Mouse (Mus musculus) liver, adult 2 months (tissue): ENCODE results near the gene Aim2. TPM values are rescaled to one million over a fixed set of nuclear protein-coding genes. Genes with fewer than 3 reads are reported as not detected.
"Not testable (repeated sequence)": the region's sequence is repeated elsewhere in the genome, so short reads cannot be mapped to it uniquely, and the experiment has no call there.

ENCODE experiments used
- DNase-seq: peaks from one replicate; pipeline ENCODE4 v3.0.0-alpha.2; 2011; ENCODE audit warnings: low read depth, low spot score; ENCODE audit errors: extremely low read depth
- H3K27ac ChIP-seq: fragments of 200-500 bp; replicated peaks from 2 replicates; pipeline ENCODE4 v1.5.1; 2012; ENCODE audit warnings: low read depth, mild to moderate bottlenecking, control low read depth, inconsistent platforms, low read length; ENCODE audit not compliant: insufficient read depth
- H3K27me3 ChIP-seq: fragments of 200-500 bp; 2 replicates; pipeline ENCODE4 v1.6.1; 2012; ENCODE audit warnings: mild to moderate bottlenecking, moderate library complexity, low read length, inconsistent platforms; ENCODE audit not compliant: control insufficient read depth, insufficient read depth
- H3K36me3 ChIP-seq: fragments of 200-500 bp; 2 replicates; pipeline ENCODE4 v1.6.1; 2012; ENCODE audit warnings: low read length, inconsistent platforms; ENCODE audit not compliant: control insufficient read depth, insufficient read depth
- H3K4me1 ChIP-seq: fragments of 200-500 bp; 2 replicates; pipeline ENCODE4 v1.6.1; 2011; ENCODE audit warnings: low read length; ENCODE audit not compliant: control insufficient read depth, insufficient read depth
- H3K4me3 ChIP-seq: fragments of 200-500 bp; 2 replicates; pipeline ENCODE4 v1.5.1; 2011; ENCODE audit warnings: low read depth, mild to moderate bottlenecking, control low read depth, low read length, moderate library complexity; ENCODE audit not compliant: insufficient read depth
- H3K79me2 ChIP-seq: fragments of 200-500 bp; 2 replicates; pipeline ENCODE4 v1.6.1; 2012; ENCODE audit warnings: inconsistent platforms, mild to moderate bottlenecking, low read length, moderate library complexity; ENCODE audit not compliant: control insufficient read depth, insufficient read depth
- H3K9ac ChIP-seq: fragments of 200-500 bp; 2 replicates; pipeline ENCODE4 v1.6.1; 2012; ENCODE audit warnings: low read depth, mild to moderate bottlenecking, control low read depth, inconsistent platforms, low read length
- CTCF ChIP-seq: fragments of 200-500 bp; IDR thresholded peaks from 2 replicates; pipeline ENCODE4 v1.5.1; 2011; ENCODE audit warnings: low read depth, low read length, control low read depth
- POLR2A ChIP-seq: fragments of 200-500 bp; IDR thresholded peaks from 2 replicates; pipeline ENCODE4 v1.6.1; 2011; ENCODE audit warnings: low read length, control low read depth; ENCODE audit not compliant: insufficient read depth; ENCODE audit errors: extremely low read depth
- WGBS: fragments of 180-500 bp; shearing (Covaris S2); methylation state at CpG from one replicate; pipeline ENCODE4 v1.1.7; 2018; 5-methylcytosine and 5-hydroxymethylcytosine counted together
- polyA plus RNA-seq: library from polyadenylated mRNA; depleted of rRNA; stranded (reverse); fragments of >200 nt; gene quantifications from 2 replicates; pipeline ENCODE4 v1.2.3, GENCODE M21; 2012; rRNA removed
- total RNA-seq: library from RNA; depleted of rRNA; stranded (reverse); fragments of >200 nt; gene quantifications from 2 replicates; pipeline ENCODE4 v1.2.3, GENCODE M21; 2014; rRNA removed

Gene Aim2
- total RNA-seq (3.0 and 3.4 TPM in 2 replicates), polyA plus RNA-seq (0.12 and 0.44 TPM in 2 replicates)

DNA sequence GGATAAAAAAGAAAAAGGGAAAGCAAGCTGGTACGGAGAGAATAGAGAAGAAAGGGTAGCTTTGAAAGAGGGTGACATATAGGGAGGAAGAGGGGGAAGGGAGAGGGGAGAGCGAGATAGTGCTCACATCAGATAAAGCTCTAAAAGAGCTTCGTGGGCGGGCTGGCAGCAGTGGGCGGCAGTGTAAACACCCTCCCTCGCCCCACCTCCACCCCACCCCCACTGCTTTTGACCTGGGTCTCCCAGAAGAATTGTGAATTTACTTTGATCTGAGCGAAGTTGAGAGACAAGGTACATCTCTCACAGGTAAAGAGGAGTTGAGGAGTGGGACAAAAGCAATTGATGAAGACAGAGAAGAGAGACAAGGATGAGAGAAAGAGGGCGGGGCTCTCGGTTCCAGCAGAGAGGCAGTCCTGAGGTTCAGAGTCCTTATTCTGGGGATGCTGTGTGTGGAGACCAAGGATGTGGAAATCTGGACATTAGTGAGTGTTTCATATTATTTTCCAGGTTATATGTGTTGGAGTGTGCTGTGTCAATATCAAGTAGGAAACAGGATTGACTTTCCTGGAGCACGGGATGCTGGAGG, at the start of gene Aim2:
Gene Aim2 (plus strand): TSS at position 508 of the 586 bp plus-strand sequence.
- H3K27ac ChIP-seq = no peak within 1 kb of the TSS
- no peak within 1 kb of the TSS for H3K9ac ChIP-seq
- H3K4me3 ChIP-seq = no peak within 1 kb of the TSS

DNA sequence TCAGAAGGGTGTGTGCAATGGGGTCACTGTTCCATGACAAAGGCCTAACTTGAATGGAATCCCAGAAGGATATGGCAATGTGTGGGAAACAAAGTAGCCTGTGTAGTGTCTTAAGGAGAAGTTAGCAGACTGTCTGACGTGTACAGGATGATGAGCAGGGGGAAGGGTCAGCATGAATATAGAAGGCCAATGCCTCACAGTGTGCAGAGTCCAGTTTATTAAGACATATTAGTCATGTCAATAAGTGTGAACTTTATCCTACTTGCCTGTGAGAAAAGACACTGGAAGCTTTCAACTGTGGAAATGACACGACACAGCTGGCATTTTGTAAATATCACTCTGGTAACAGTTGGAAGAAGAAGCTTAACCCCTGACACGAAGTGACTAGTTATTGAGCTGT, 47.9 kb upstream of the Aim2 start:
- not testable (repeated sequence) for H3K27ac ChIP-seq, H3K4me1 ChIP-seq, H3K27me3 ChIP-seq, H3K4me3 ChIP-seq, H3K9ac ChIP-seq, H3K36me3 ChIP-seq, DNase-seq, H3K79me2 ChIP-seq
- 59% methylated on average over 3 of the region's 3 CpGs for WGBS

More for the DNA sequence above, at the start of gene Aim2:
- no peak for DNase-seq
- 7% methylated on average over 10 of the region's 10 CpGs for WGBS
- TF ChIP-seq CTCF (no peak), POLR2A (no peak)
- Histone ChIP-seq H3K4me1 (no peaks in the 10 kb centered on the region), H3K79me2 (no peaks in the 10 kb centered on the region), H3K27me3 (peaks cover 5% of the 10 kb centered on the region; the same call in 1 of the 2 replicates), H3K36me3 (no peaks in the 10 kb centered on the region)

DNA sequence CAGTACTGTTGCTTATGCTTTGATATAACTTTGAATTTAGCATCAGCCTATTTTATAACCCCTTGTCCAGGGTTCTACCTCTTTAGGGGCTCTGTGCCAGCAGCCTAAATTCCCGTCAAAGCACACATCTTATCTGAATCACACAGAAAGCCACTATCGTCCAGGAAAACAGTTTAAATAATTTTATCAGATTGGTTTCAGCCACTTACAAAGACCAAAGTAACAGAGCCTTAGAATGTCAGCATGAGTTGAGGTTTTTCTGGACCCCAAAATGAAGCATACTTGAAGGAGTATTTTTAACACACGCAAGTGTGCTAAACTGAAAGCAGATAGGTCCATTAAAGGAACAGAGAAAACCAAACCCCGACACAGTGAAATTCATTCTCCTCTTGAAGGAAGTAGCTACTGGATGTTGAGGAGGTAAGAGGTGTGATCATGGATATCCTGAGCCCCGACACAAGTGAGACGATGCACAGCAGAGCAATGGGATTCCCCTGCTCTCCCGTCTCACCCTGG, 37.1 kb upstream of the Aim2 start:
- H3K4me3 ChIP-seq, H3K27me3 ChIP-seq, H3K9ac ChIP-seq, H3K79me2 ChIP-seq, H3K36me3 ChIP-seq, DNase-seq, H3K27ac ChIP-seq, H3K4me1 ChIP-seq: not testable (repeated sequence)
- 76% methylated on average over 7 of the region's 7 CpGs for WGBS

DNA sequence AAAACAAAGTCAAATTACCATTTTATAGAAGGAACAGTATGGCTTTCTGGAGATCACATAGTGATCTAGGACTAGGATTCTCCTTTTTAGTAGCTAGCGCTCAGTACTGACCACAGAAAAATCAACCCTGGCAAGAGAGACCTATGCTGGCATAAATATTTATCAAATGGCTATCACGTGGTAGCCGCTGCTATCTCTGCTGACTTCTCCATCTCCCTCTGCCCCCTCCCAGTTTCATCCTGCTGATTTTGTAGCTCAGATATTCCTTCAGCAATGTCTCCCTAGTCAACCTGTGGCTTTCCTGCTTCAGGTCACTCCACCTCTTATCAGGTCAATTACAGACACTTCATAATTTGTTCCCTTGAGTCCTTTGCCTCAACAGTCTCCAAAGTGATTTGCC, 35.0 kb upstream of the Aim2 start:
- DNase-seq = no peak
- H3K36me3 ChIP-seq = no peaks in the 10 kb centered on the region

GRCm38 (mm10) chr1:173317925-173318477, 32.7 kb upstream of the Aim2 start:
- no peak overlapping the region for H3K9ac ChIP-seq
- no peaks in the 10 kb centered on the region for H3K36me3 ChIP-seq
- no peaks in the 10 kb centered on the region for H3K4me1 ChIP-seq
- no peak overlapping the region for H3K4me3 ChIP-seq
- WGBS = 78% methylated on average over 2 of the region's 2 CpGs
- no peaks in the 10 kb centered on the region for H3K79me2 ChIP-seq
- TF ChIP-seq CTCF (no peak), POLR2A (no peak)
- DNase-seq = no peak
- H3K27ac ChIP-seq = no peak overlapping the region
- H3K27me3 ChIP-seq = no peaks in the 10 kb centered on the region

More for the DNA sequence above, 35.0 kb upstream of the Aim2 start:
- Histone ChIP-seq H3K9ac (no peak overlapping the region), H3K27me3 (no peaks in the 10 kb centered on the region), H3K79me2 (no peaks in the 10 kb centered on the region), H3K4me3 (no peak overlapping the region), H3K4me1 (no peaks in the 10 kb centered on the region), H3K27ac (no peak overlapping the region)
- 84% methylated on average over 3 of the region's 3 CpGs for WGBS
- no peak for TF ChIP-seq POLR2A
- TF ChIP-seq CTCF = no peak

DNA sequence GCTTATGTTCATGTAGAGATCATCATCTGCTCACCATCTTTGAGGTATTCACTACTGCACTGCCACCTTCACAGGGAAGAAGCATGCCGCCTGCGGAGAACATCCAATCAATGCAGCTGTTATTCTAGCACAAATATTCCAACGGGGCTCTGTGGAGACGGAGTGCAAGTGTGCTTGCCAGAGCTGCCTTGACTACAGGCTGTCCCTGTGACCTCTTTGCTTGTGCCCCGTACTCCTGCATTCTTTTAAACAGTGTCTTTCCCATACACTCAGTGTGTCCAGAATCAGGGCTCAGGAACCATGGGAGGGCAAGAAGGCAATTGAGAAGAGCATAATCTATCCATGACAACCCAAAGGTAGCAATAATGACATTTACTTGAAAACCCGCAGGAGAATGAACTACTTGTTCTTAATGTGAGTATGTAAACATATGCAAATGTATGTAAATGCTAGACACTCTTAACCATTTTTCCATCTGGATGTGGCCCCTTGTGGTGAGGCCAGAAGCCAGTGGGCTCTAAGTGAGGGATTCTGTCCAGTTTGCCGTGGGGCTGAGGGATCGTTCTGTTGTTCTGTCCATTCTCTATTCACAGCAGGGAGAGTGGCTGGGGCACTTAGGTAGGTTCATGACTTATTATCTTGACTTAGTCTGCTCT, 29.0 kb upstream of the Aim2 start:
- Histone ChIP-seq H3K36me3 (no peaks in the 10 kb centered on the region), H3K27ac (no peak overlapping the region), H3K9ac (no peak overlapping the region), H3K27me3 (no peaks in the 10 kb centered on the region), H3K4me1 (no peaks in the 10 kb centered on the region), H3K4me3 (no peak overlapping the region), H3K79me2 (no peaks in the 10 kb centered on the region)
- WGBS = 72% methylated on average over 8 of the region's 8 CpGs
- no peak for DNase-seq
- no peak for TF ChIP-seq POLR2A
- TF ChIP-seq CTCF = no peak
